Mouse (Mus musculus): ENCODE measurements around the gene Chst4.

The Chst4 gene

GRCm38 (mm10) chr8:110006312-110007023 lies 33.1 kb downstream of the Chst4 start:
- no peak for DNase-seq (ENCODE audit: low spot score)

GRCm38 (mm10) chr8:110004300-110004699 lies 35.2 kb downstream of the Chst4 start:
- DNase-seq (ENCODE audit: low spot score), result no peak

GRCm38 (mm10) chr8:110002953-110003352 lies 36.6 kb downstream of the Chst4 start:
- no peak for DNase-seq (ENCODE audit: low spot score)

GRCm38 (mm10) chr8:109999974-110000373 lies 39.6 kb downstream of the Chst4 start:
- DNase-seq (ENCODE audit: low spot score), result no peak

- DNase-seq (ENCODE audit: low spot score), result no peak
Measured at GRCm38 (mm10) chr8:109998066-109998465, 41.5 kb downstream of the Chst4 start.

- no peak for DNase-seq (ENCODE audit: low spot score)
Measured at GRCm38 (mm10) chr8:109997381-109997780, 42.2 kb downstream of the Chst4 start.

- no peak for DNase-seq (ENCODE audit: low spot score)
Measured at GRCm38 (mm10) chr8:109992951-109993350, 46.6 kb downstream of the Chst4 start.

GRCm38 (mm10) chr8:109992166-109992565 lies 47.4 kb downstream of the Chst4 start:
- DNase-seq (ENCODE audit: low spot score), result no peak

- DNase-seq (ENCODE audit: low spot score), result no peak
Measured at GRCm38 (mm10) chr8:109990224-109990623, 49.3 kb downstream of the Chst4 start, which contains the start of gene Tat. Gene Tat (plus strand): TSS chr8:109990437.

- DNase-seq (ENCODE audit: low spot score), result no peak
Measured at GRCm38 (mm10) chr8:109989151-109989550, 50.4 kb downstream of the Chst4 start.

- no peak for DNase-seq (ENCODE audit: low spot score)
Measured at GRCm38 (mm10) chr8:109987776-109988175, 51.8 kb downstream of the Chst4 start.

GRCm38 (mm10) chr8:109986384-109986783 lies 53.2 kb downstream of the Chst4 start:
- no peak for DNase-seq (ENCODE audit: low spot score)

GRCm38 (mm10) chr8:109983944-109984343 lies 55.6 kb downstream of the Chst4 start:
- no peak for DNase-seq (ENCODE audit: low spot score)

- DNase-seq (ENCODE audit: low spot score), result no peak
Measured at GRCm38 (mm10) chr8:109982386-109983105, 57.0 kb downstream of the Chst4 start.

GRCm38 (mm10) chr8:109979339-109979738 lies 60.2 kb downstream of the Chst4 start:
- DNase-seq (ENCODE audit: low spot score), result no peak
